Mouse (Mus musculus) E14TG2a.4 (cell line): ENCODE measurements around the gene Plekho2.

Experiments
- CTCF ChIP-seq: conservative IDR thresholded peaks from 2 replicates; pipeline ENCODE4 v1.5.1; 2014; ENCODE audit warnings: low read length
- NANOG ChIP-seq: IDR thresholded peaks from 2 replicates; pipeline ENCODE4 v1.6.1; 2014; ENCODE audit warnings: borderline replicate concordance, low read length, mixed read lengths
- POU5F1 ChIP-seq: IDR thresholded peaks from 2 replicates; pipeline ENCODE4 v1.6.1; 2014; ENCODE audit warnings: low read length, borderline replicate concordance

DNA sequence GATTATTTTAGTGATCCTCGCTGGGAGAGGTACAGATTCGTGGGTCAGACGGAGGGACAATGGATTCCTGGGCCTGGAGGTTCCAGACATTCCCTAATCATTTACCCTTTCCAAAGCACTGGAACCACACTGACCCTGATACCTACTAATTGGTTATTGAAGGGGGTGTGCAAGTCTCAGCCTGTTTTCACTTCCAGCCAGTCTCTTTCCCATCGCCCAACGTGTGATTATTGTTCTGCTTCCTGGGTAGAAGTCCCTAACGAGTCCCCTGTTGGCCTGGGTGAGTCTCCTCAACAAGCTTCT, 7.4 kb upstream of the Plekho2 start:
- no peak for TF ChIP-seq POU5F1
- no peak for TF ChIP-seq CTCF
- no peak for TF ChIP-seq NANOG
